8 mouse cellular contexts compared by ENCODE assay signal in genomic region chr5:145139571-145140519, GRCm38 (mm10). TPM values are rescaled to one million over a fixed set of nuclear protein-coding genes. Genes with fewer than 3 reads are reported as not detected.
A peak's percentile ranks its signal among the peaks of the same experiment; 100 is the strongest.
DNase-seq lines count a peak whose midpoint lies in the region; ATAC-seq and TF ChIP-seq lines count a peak whose summit lies in the region.

Gene Pdap1, minus strand, starts transcription at chr5:145140238.
Gene Bud31, plus strand, starts transcription at chr5:145140362.

- H3K27ac ChIP-seq in cortical plate, adult 2 months (ENCODE audit: insufficient read depth, low read length) = peak within 1 kb of the TSS; percentile 98

- TF ChIP-seq CTCF in cortical plate, adult 2 months (IDR thresholded peaks at IDR 0.05; ENCODE audit: extremely low read depth, insufficient read depth, low read length) = no peak

- DNase-seq in gastrocnemius, postnatal 10 days = peak; percentile 94
- DNase-seq in induced T-regulatory cell, adult 2 months (ENCODE audit: low read depth) = peak; percentile 98
- DNase-seq in left cerebral cortex, adult 9 months (ENCODE audit: low spot score in 2 of 2) = peak; percentile 82 to 95
- DNase-seq in right cerebral cortex, postnatal 14 days = peak; percentile 94
- DNase-seq in urinary bladder, postnatal 36 days (ENCODE audit: low spot score in 2 of 2) = peak; percentile 95

- H3K4me3 ChIP-seq in cortical plate, adult 2 months (ENCODE audit: insufficient read depth, low read length) = peak within 1 kb of the TSS; percentile 52

- peak; percentile 91 for TF ChIP-seq POLR2A in cortical plate, adult 2 months (IDR thresholded peaks at IDR 0.05; ENCODE audit: extremely low read depth, insufficient read depth, low read length)

- peak; percentile 85 for ATAC-seq in activated CD4-positive, CD25-positive, alpha-beta regulatory T cell, adult 4 months
- ATAC-seq in megakaryocyte progenitor cell, adult 5-6 weeks (replicated peaks; ENCODE audit: poor library complexity) = peak; percentile 86

- peaks cover 5% of the 10 kb centered on the region; the same call in 1 of the 2 replicates for H3K4me1 ChIP-seq in cortical plate, adult 2 months (ENCODE audit: control insufficient read depth, insufficient read depth, low read length)

RNA-seq across cellular contexts. Expression of gene Pdap1, which starts in this region (rescaled TPM):
- polyA plus RNA-seq in activated CD4-positive, CD25-positive, alpha-beta regulatory T cell, adult 4 months (2017; shearing (Covaris generic)) = 10 to 100 TPM; 32.2 to 41.5 TPM
- polyA plus RNA-seq in cortical plate, adult 2 months (2012; rRNA removed) = 74.2 and 92.2 TPM in 2 replicates
- 10 to 100 TPM; 70.6 to 74.2 TPM for total RNA-seq in gastrocnemius, postnatal 10 days (2021)
- 61.3 and 66.9 TPM in 2 replicates for total RNA-seq in megakaryocyte progenitor cell, adult 5-6 weeks (2015)
- 152 and 264 TPM in 2 replicates for total RNA-seq in megakaryocyte progenitor cell, adult 5-6 weeks (2017)

RNA-seq across cellular contexts. Expression of gene Bud31, which starts in this region (rescaled TPM):
- 100 to 1,000 TPM; 107 to 118 TPM for polyA plus RNA-seq in activated CD4-positive, CD25-positive, alpha-beta regulatory T cell, adult 4 months (2017; shearing (Covaris generic))
- polyA plus RNA-seq in cortical plate, adult 2 months (2012; rRNA removed) = 104 and 105 TPM in 2 replicates
- 10 to 100 TPM; 66.9 to 70.9 TPM for total RNA-seq in gastrocnemius, postnatal 10 days (2021)
- total RNA-seq in megakaryocyte progenitor cell, adult 5-6 weeks (2015) = 164 and 217 TPM in 2 replicates
- 218 and 231 TPM in 2 replicates for total RNA-seq in megakaryocyte progenitor cell, adult 5-6 weeks (2017)

Comparison
In these comparisons a context has a peak if more than half of its experiments do, and no peak if none do; other contexts are left out.
1. Peak in every context shown above with its lines: DNase-seq, ATAC-seq, H3K4me3 ChIP-seq and H3K27ac ChIP-seq.